Mouse (Mus musculus) limb, embryonic 10.5 days (tissue): Measurements from ENCODE around the gene Usp12. TPM values are rescaled to one million over a fixed set of nuclear protein-coding genes. Genes with fewer than 3 reads are reported as not detected.
A peak's percentile ranks its signal among the peaks of the same experiment; 100 is the strongest.

Source experiments
- DNase-seq: peaks from one replicate; pipeline ENCODE4 v3.0.0-alpha.2; 2017; ENCODE audit warnings: low spot score
- H3K27ac ChIP-seq: fragments of 300-500 bp; sonication (generic); 2 replicates; pipeline ENCODE4 v1.5.1; 2016; ENCODE audit warnings: mild to moderate bottlenecking
- H3K27me3 ChIP-seq: fragments of 300-500 bp; sonication (generic); 2 replicates; pipeline ENCODE4 v1.6.1; 2016; ENCODE audit warnings: low read depth, mild to moderate bottlenecking; ENCODE audit not compliant: poor library complexity, severe bottlenecking
- H3K36me3 ChIP-seq: fragments of 300-500 bp; sonication (generic); 2 replicates; pipeline ENCODE4 v1.6.1; 2016; ENCODE audit warnings: mild to moderate bottlenecking, moderate library complexity
- H3K4me1 ChIP-seq: fragments of 300-500 bp; sonication (generic); 2 replicates; pipeline ENCODE4 v1.6.1; 2016
- H3K4me3 ChIP-seq: fragments of 300-500 bp; sonication (generic); 2 replicates; pipeline ENCODE4 v1.5.1; 2016; ENCODE audit warnings: mild to moderate bottlenecking, moderate library complexity
- H3K9me3 ChIP-seq: fragments of 300-500 bp; sonication (generic); replicated peaks from 2 replicates; pipeline ENCODE4 v1.6.1; 2016; ENCODE audit warnings: mild to moderate bottlenecking
- WGBS: fragments of 180-500 bp; shearing (Covaris S2); methylation state at CpG from one replicate; pipeline ENCODE4 v1.1.7; 2016; 5-methylcytosine and 5-hydroxymethylcytosine counted together
- polyA plus RNA-seq: library from polyadenylated mRNA; unstranded; fragments of >200 nt; fragmentation: Nextera tagmentation; extraction: Ambion mirVana; gene quantifications from 2 replicates; pipeline ENCODE4 v1.2.1, GENCODE M21; 2016

Usp12 gene
- polyA plus RNA-seq, 1 experiment from 2014 or later: 13.4 TPM

GRCm38 (mm10) chr5:146829528-146829927, 34.7 kb upstream of the Usp12 start:
- 60% methylated on average over 8 of the region's 8 CpGs for WGBS
- no peak overlapping the region for H3K4me3 ChIP-seq
- H3K4me1 ChIP-seq: peaks cover 25% of the 10 kb centered on the region
- no peaks in the 10 kb centered on the region for H3K9me3 ChIP-seq
- H3K36me3 ChIP-seq: peaks cover 6% of the 10 kb centered on the region
- H3K27ac ChIP-seq: no peak overlapping the region
- H3K27me3 ChIP-seq: no peaks in the 10 kb centered on the region
- no peak for DNase-seq

- no peaks in the 10 kb centered on the region for H3K27me3 ChIP-seq
- WGBS: 94% methylated on average over 5 of the region's 5 CpGs
Observed at GRCm38 (mm10) chr5:146823005-146823404, 28.2 kb upstream of the Usp12 start.

GRCm38 (mm10) chr5:146818906-146819623, 24.3 kb upstream of the Usp12 start:
- no peaks in the 10 kb centered on the region for H3K27me3 ChIP-seq
- H3K9me3 ChIP-seq: no peaks in the 10 kb centered on the region
- no peak for DNase-seq
- no peak overlapping the region for H3K4me3 ChIP-seq
- no peak overlapping the region for H3K27ac ChIP-seq
- no peaks in the 10 kb centered on the region for H3K36me3 ChIP-seq
- 77% methylated on average over 8 of the region's 8 CpGs for WGBS
- 0 out of 2 replicates have a peak, but pooled peaks cover 5% of the 10 kb centered on the region for H3K4me1 ChIP-seq

More at GRCm38 (mm10) chr5:146823005-146823404, 28.2 kb upstream of the Usp12 start:
- Histone ChIP-seq H3K4me1 (peaks cover 12% of the 10 kb centered on the region), H3K4me3 (no peak overlapping the region), H3K27ac (no peak overlapping the region), H3K36me3 (no peaks in the 10 kb centered on the region), H3K9me3 (no peaks in the 10 kb centered on the region)
- DNase-seq: no peak

GRCm38 (mm10) chr5:146817583-146817982, 22.8 kb upstream of the Usp12 start:
- Histone ChIP-seq H3K27me3 (no peaks in the 10 kb centered on the region), H3K36me3 (no peaks in the 10 kb centered on the region), H3K9me3 (no peaks in the 10 kb centered on the region), H3K4me1 (0 out of 2 replicates have a peak, but pooled peaks cover 5% of the 10 kb centered on the region), H3K4me3 (no peak overlapping the region), H3K27ac (no peak overlapping the region)
- WGBS: 89% methylated on average over 8 of the region's 8 CpGs
- no peak for DNase-seq

- 81% methylated on average over 4 of the region's 4 CpGs for WGBS
- no peak for DNase-seq
Observed at GRCm38 (mm10) chr5:146815394-146815793, 20.6 kb upstream of the Usp12 start.

GRCm38 (mm10) chr5:146813421-146813820, 18.6 kb upstream of the Usp12 start:
- no peaks in the 10 kb centered on the region for H3K27me3 ChIP-seq
- H3K4me1 ChIP-seq: no peaks in the 10 kb centered on the region
- DNase-seq: no peak
- no peak overlapping the region for H3K27ac ChIP-seq
- H3K9me3 ChIP-seq: no peaks in the 10 kb centered on the region
- H3K4me3 ChIP-seq: no peak overlapping the region
- 86% methylated on average over 4 of the region's 4 CpGs for WGBS
- no peaks in the 10 kb centered on the region for H3K36me3 ChIP-seq

More at GRCm38 (mm10) chr5:146815394-146815793, 20.6 kb upstream of the Usp12 start:
- H3K27ac ChIP-seq: no peak overlapping the region
- no peak overlapping the region for H3K4me3 ChIP-seq
- no peaks in the 10 kb centered on the region for H3K9me3 ChIP-seq
- H3K27me3 ChIP-seq: no peaks in the 10 kb centered on the region
- H3K36me3 ChIP-seq: no peaks in the 10 kb centered on the region
- H3K4me1 ChIP-seq: 0 out of 2 replicates have a peak, but pooled peaks cover 5% of the 10 kb centered on the region

- Histone ChIP-seq H3K27ac (no peak overlapping the region), H3K4me1 (no peaks in the 10 kb centered on the region), H3K9me3 (no peaks in the 10 kb centered on the region), H3K36me3 (no peaks in the 10 kb centered on the region), H3K27me3 (no peaks in the 10 kb centered on the region), H3K4me3 (no peak overlapping the region)
- 93% methylated on average over 5 of the region's 5 CpGs for WGBS
- DNase-seq: no peak
Observed at GRCm38 (mm10) chr5:146812866-146813265, 18.1 kb upstream of the Usp12 start.

- Histone ChIP-seq H3K27me3 (no peaks in the 10 kb centered on the region), H3K4me3 (no peak overlapping the region), H3K4me1 (peaks cover 18% of the 10 kb centered on the region; the same call in 1 of the 2 replicates), H3K27ac (no peak overlapping the region), H3K9me3 (no peaks in the 10 kb centered on the region), H3K36me3 (no peaks in the 10 kb centered on the region)
- WGBS: 73% methylated on average over 5 of the region's 5 CpGs
- DNase-seq: no peak
Observed at GRCm38 (mm10) chr5:146809951-146810350, 15.1 kb upstream of the Usp12 start.

GRCm38 (mm10) chr5:146806004-146806430, 11.2 kb upstream of the Usp12 start:
- H3K4me3 ChIP-seq: no peak overlapping the region
- H3K36me3 ChIP-seq: no peaks in the 10 kb centered on the region
- WGBS: 80% methylated on average over 8 of the region's 8 CpGs
- H3K9me3 ChIP-seq: no peaks in the 10 kb centered on the region
- no peaks in the 10 kb centered on the region for H3K27me3 ChIP-seq
- no peak for DNase-seq
- H3K4me1 ChIP-seq: peaks cover 18% of the 10 kb centered on the region; the same call in 1 of the 2 replicates
- no peak overlapping the region for H3K27ac ChIP-seq

GRCm38 (mm10) chr5:146798031-146798430, 3.2 kb upstream of the Usp12 start:
- Histone ChIP-seq H3K27me3 (no peaks in the 10 kb centered on the region), H3K4me3 (no peak overlapping the region), H3K36me3 (no peaks in the 10 kb centered on the region), H3K27ac (no peak overlapping the region), H3K9me3 (no peaks in the 10 kb centered on the region), H3K4me1 (peaks cover 8% of the 10 kb centered on the region)
- no peak for DNase-seq
- WGBS: 80% methylated on average over 9 of the region's 9 CpGs

- H3K4me1 ChIP-seq: peaks cover 29% of the 10 kb centered on the region
- no peak overlapping the region for H3K4me3 ChIP-seq
- 80% methylated on average over 13 of the region's 13 CpGs for WGBS
- no peak for DNase-seq
- H3K27ac ChIP-seq: no peak overlapping the region
- no peaks in the 10 kb centered on the region for H3K36me3 ChIP-seq
- H3K9me3 ChIP-seq: no peaks in the 10 kb centered on the region
- no peaks in the 10 kb centered on the region for H3K27me3 ChIP-seq
Observed at GRCm38 (mm10) chr5:146795728-146796127, 922 bp upstream of the Usp12 start.

- no peaks in the 10 kb centered on the region for H3K9me3 ChIP-seq
- H3K27me3 ChIP-seq: no peaks in the 10 kb centered on the region
- WGBS: 5% methylated on average over 83 of the region's 83 CpGs
- peak overlapping the region; percentile 94 for H3K27ac ChIP-seq
- H3K4me1 ChIP-seq: peaks cover 34% of the 10 kb centered on the region
- no peak for DNase-seq
- peak overlapping the region; percentile 98 for H3K4me3 ChIP-seq
- no peaks in the 10 kb centered on the region for H3K36me3 ChIP-seq
Observed at GRCm38 (mm10) chr5:146794084-146794852, 538 bp downstream of the Usp12 start.

- Histone ChIP-seq H3K9me3 (no peaks in the 10 kb centered on the region), H3K27me3 (no peaks in the 10 kb centered on the region), H3K4me3 (peak overlapping the region; percentile 98), H3K36me3 (no peaks in the 10 kb centered on the region), H3K4me1 (peaks cover 34% of the 10 kb centered on the region), H3K27ac (peak overlapping the region; percentile 94)
- no peak for DNase-seq
- 9% methylated on average over 18 of the region's 18 CpGs for WGBS
Observed at GRCm38 (mm10) chr5:146793630-146794083, 1.1 kb downstream of the Usp12 start.
